In the genomic region with DNA sequence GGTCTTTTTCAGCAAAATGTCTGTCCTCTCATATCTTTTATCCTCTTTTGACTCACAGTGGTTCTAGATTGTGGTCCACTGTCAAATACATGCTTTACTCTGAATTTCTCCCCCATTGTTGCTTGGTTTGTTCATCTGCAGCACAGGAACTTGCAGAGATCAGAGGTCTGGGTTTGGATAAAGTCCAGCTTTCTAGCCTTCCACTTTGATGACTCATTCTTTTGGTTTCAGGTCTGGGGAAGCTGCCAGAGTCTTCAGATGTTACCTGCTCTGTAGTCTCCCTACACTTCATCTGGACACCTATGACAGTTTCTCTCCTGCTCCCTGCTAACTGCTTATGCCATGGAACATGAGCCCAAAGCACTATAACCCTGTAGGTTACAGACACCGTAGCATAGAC, we compare ENCODE assay signal across 27 mouse cellular contexts.
DNase-seq lines count a peak whose midpoint lies in the region; ATAC-seq and TF ChIP-seq lines count a peak whose summit lies in the region.
"Had no signal": no experiment of that assay in that cellular context is flagged by ENCODE, and none has a peak within 500 bp of the region (broad histone marks: within the 10 kb centered on the region; RNA-seq: fewer than 3 reads in every experiment).

No protein-coding gene starts in this region.

- H3K27ac ChIP-seq in intestine, embryonic 15.5 days, result no peak overlapping the region
- no peak overlapping the region for H3K27ac ChIP-seq in hindbrain, embryonic 16.5 days (ENCODE audit: low read depth, low read length)
- H3K27ac ChIP-seq: embryonic facial prominence, embryonic 10.5 days; embryonic facial prominence, embryonic 13.5 days; forebrain, embryonic 12.5 days; forebrain, embryonic 15.5 days; heart, embryonic 15.5 days; hindbrain, embryonic 14.5 days had no signal

- CTCF ChIA-PET in Patski (lab: Charles Lee), result no interaction called here

- peaks cover 90% of the 10 kb centered on the region for H3K27me3 ChIP-seq in Patski
- no peaks in the 10 kb centered on the region for H3K27me3 ChIP-seq in intestine, embryonic 15.5 days (replicated peaks)
- no peaks in the 10 kb centered on the region for H3K27me3 ChIP-seq in hindbrain, embryonic 16.5 days (replicated peaks; ENCODE audit: control insufficient read depth, insufficient read depth, low read length)
- H3K27me3 ChIP-seq: embryonic facial prominence, embryonic 13.5 days; forebrain, embryonic 12.5 days; forebrain, embryonic 15.5 days; heart, embryonic 12.5 days; heart, embryonic 15.5 days had no signal

- no peak overlapping the region for H3K4me2 ChIP-seq in intestine, embryonic 15.5 days (replicated peaks)
- no peak overlapping the region for H3K4me2 ChIP-seq in hindbrain, embryonic 16.5 days (ENCODE audit: low read length)
- H3K4me2 ChIP-seq: embryonic facial prominence, embryonic 13.5 days; forebrain, embryonic 12.5 days; forebrain, embryonic 15.5 days; heart, embryonic 12.5 days; heart, embryonic 15.5 days; hindbrain, embryonic 14.5 days had no signal

- DNase-seq in adrenal gland, adult (ENCODE audit: inconsistent age in 2 of 2, low spot score in 1 of 2), result peak; percentile 4 to 75
- DNase-seq in adrenal gland, adult 8-10 months, result no peak
- peak; percentile 34 for DNase-seq in adrenal gland, postnatal 14 days
- DNase-seq in adrenal gland, adult 18-20 months (ENCODE audit: low spot score in 2 of 2), result no peak
- peak; percentile 1 for DNase-seq in Patski (ENCODE audit: low read depth, low spot score)
- DNase-seq in yolk sac, embryonic 10.5 days (ENCODE audit: low spot score), result no peak
- DNase-seq: cerebellum, adult 11-12 months; cerebellum, adult 8-10 months; cerebellum, postnatal 36 days; embryo, embryonic 11 days; gastrocnemius, postnatal 25 days; heart, adult 18-20 months; heart, postnatal 10 days; heart, postnatal 4 days; kidney, adult 11 months; kidney, adult 9 months had no signal

- ATAC-seq in Patski, result no peak
- no peak for ATAC-seq in intestine, embryonic 15.5 days
- ATAC-seq in hindbrain, embryonic 16.5 days, result no peak
- ATAC-seq: CD4-positive, CD25-positive, alpha-beta regulatory T cell, adult 4 months; forebrain, embryonic 15.5 days had no signal

- POLR2A ChIA-PET in Patski (lab: Charles Lee), result interaction anchor here (0.5 kb wide), 1 partner anchor 43 kb away, joined by 3 read pairs; no protein-coding TSS in a partner anchor

- WGBS in intestine, embryonic 15.5 days, result 88% methylated on average over 1 of the region's 1 CpGs
- 96% methylated on average over 1 of the region's 1 CpGs for WGBS in hindbrain, embryonic 16.5 days

- no peaks in the 10 kb centered on the region for H3K4me1 ChIP-seq in intestine, embryonic 15.5 days (replicated peaks)
- H3K4me1 ChIP-seq in hindbrain, embryonic 16.5 days (ENCODE audit: control insufficient read depth, insufficient read depth, low read depth, low read length), result no peaks in the 10 kb centered on the region
- H3K4me1 ChIP-seq: embryonic facial prominence, embryonic 10.5 days; embryonic facial prominence, embryonic 13.5 days; forebrain, embryonic 12.5 days; forebrain, embryonic 15.5 days; heart, embryonic 12.5 days; heart, embryonic 15.5 days had no signal

- H3K9me3 ChIP-seq in intestine, embryonic 15.5 days, result no peaks in the 10 kb centered on the region
- no peaks in the 10 kb centered on the region for H3K9me3 ChIP-seq in hindbrain, embryonic 16.5 days (ENCODE audit: control insufficient read depth, low read length)
- H3K9me3 ChIP-seq: embryonic facial prominence, embryonic 10.5 days; embryonic facial prominence, embryonic 13.5 days; forebrain, embryonic 12.5 days; forebrain, embryonic 15.5 days; heart, embryonic 12.5 days; heart, embryonic 15.5 days had no signal

- H3K36me3 ChIP-seq in intestine, embryonic 15.5 days, result no peaks in the 10 kb centered on the region
- no peaks in the 10 kb centered on the region for H3K36me3 ChIP-seq in hindbrain, embryonic 16.5 days (ENCODE audit: control insufficient read depth, insufficient read depth, low read length)
- H3K36me3 ChIP-seq: embryonic facial prominence, embryonic 10.5 days; embryonic facial prominence, embryonic 13.5 days; forebrain, embryonic 12.5 days; forebrain, embryonic 15.5 days; heart, embryonic 12.5 days; heart, embryonic 15.5 days had no signal

- no peak overlapping the region for H3K9ac ChIP-seq in intestine, embryonic 15.5 days
- no peak overlapping the region for H3K9ac ChIP-seq in hindbrain, embryonic 16.5 days (ENCODE audit: low read depth, low read length)
- H3K9ac ChIP-seq: embryonic facial prominence, embryonic 13.5 days; forebrain, embryonic 12.5 days; forebrain, embryonic 15.5 days; heart, embryonic 12.5 days; heart, embryonic 15.5 days; hindbrain, embryonic 14.5 days had no signal

- TF ChIP-seq CTCF in Patski (IDR thresholded peaks at IDR 0.05), result no peak

- in situ Hi-C loops in Patski (cut with MboI; ENCODE audit: low pct_unique_long_range_greater_than_20kb), result no loop called here

- no peak overlapping the region for H3K4me3 ChIP-seq in intestine, embryonic 15.5 days (replicated peaks)
- H3K4me3 ChIP-seq in hindbrain, embryonic 16.5 days (ENCODE audit: low read length), result no peak overlapping the region
- H3K4me3 ChIP-seq: embryonic facial prominence, embryonic 10.5 days; embryonic facial prominence, embryonic 13.5 days; erythroblast, embryonic 14.5 days; forebrain, embryonic 12.5 days; forebrain, embryonic 15.5 days; heart, embryonic 12.5 days; heart, embryonic 15.5 days had no signal

Comparison
In these comparisons a context has a peak if more than half of its experiments do, and no peak if none do; other contexts are left out.
1. DNase-seq: peak in adrenal gland, adult (2 of 2), adrenal gland, postnatal 14 days (single experiment) and Patski (single experiment); none in adrenal gland, adult 8-10 months (single experiment), adrenal gland, adult 18-20 months (0 of 2) and yolk sac, embryonic 10.5 days (single experiment).